Mouse (Mus musculus) embryonic fibroblast, embryonic 13.5 days (primary cell): ENCODE data around the gene Cog4.

Source experiments
- CTCF ChIP-seq: IDR thresholded peaks from 2 replicates; pipeline ENCODE4 v1.5.1; 2011; ENCODE audit warnings: mild to moderate bottlenecking, control low read depth, low read length, moderate library complexity, borderline replicate concordance; ENCODE audit not compliant: insufficient read depth
- POLR2A ChIP-seq: IDR thresholded peaks from 2 replicates; pipeline ENCODE4 v1.6.1; 2011; ENCODE audit warnings: low read depth, mild to moderate bottlenecking, control low read depth, low read length, moderate library complexity

DNA sequence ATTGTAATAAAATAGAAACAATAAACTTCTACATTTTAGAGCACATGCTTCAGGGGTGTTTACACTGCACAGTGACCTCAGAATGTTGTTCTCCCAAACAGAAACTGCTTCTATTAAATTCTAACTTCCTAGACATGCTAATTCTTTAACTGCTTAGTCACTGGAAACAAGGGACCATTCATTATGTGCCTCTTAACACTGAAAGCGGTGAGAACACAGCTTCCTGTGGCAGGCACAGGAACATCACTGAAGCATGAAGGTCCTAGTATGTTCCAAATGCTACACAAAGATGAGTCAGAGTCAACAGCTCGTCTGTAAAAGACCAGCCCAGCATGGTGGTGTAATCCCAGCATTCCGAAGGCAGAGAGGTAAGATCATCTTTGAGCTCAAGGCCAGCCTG is 31.1 kb upstream of the Cog4 start:
- no peak for TF ChIP-seq CTCF
- no peak for TF ChIP-seq POLR2A
